8 mouse cellular contexts compared by ENCODE assay signal in the genomic region with DNA sequence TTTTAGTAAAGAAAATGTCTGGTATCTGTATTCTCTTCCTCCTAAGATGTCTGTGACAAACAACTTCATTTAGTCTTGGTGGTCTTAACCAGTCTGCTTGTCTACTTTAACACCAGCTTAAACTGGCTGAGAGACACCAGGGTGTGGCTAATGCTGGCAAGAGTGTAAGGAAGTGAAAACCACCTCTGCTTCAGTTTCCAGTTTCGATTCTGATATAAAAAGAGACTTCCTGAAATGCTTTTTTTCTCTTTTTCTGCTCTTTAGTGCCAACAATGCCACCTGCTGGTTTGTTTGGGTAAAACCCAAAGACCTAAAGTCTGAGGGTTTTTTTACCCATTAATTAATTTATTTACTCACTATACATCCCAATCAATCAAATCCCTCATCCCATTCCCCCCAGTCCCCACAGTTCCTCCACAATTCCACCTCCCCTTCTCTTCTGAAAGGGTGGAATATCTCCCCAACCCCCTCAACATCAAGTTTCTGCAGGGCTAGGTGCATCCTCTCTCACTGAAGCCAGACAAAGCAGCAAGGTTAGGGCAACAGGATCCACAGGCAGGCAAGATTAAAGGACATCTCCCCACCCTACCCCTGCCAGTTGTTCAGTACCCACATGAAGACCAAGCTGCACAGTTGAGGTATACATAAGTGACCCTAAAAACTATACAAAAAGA. TPM values are rescaled to one million over a fixed set of nuclear protein-coding genes. Genes with fewer than 3 reads are reported as not detected.
DNase-seq lines count a peak whose midpoint lies in the region; ATAC-seq lines count a peak whose summit lies in the region.
"Not testable (repeated sequence)": the region's sequence is repeated elsewhere in the genome, so short reads cannot be mapped to it uniquely, and the experiment has no call there.

No protein-coding gene starts in this region.

- not testable (repeated sequence) for H3K4me1 ChIP-seq in heart, embryonic 15.5 days (replicated peaks)

- H3K36me3 ChIP-seq in heart, embryonic 15.5 days; macrophage (ENCODE audit: inconsistent target): not testable (repeated sequence)

- intact Hi-C loops in left cerebral cortex, postnatal 14 days (cut with DNase I) = not testable (repeated sequence)

- peak; percentile 55; the same call in 1 of the 2 replicates for ATAC-seq in erythroblast, adult 5-6 weeks (replicated peaks; ENCODE audit: low FRiP score, poor library complexity, severe bottlenecking)
- ATAC-seq in heart, embryonic 15.5 days (replicated peaks; ENCODE audit: insufficient number of reproducible peaks, insufficient read depth, low FRiP score, low read depth) = not testable (repeated sequence)

- 0 out of 2 replicates have a peak overlapping the region, but pooled peaks have one; percentile 21 for H3K4me3 ChIP-seq in heart, embryonic 15.5 days
- peak overlapping the region; percentile 49 for H3K4me3 ChIP-seq in macrophage (ENCODE audit: inconsistent target)

- peaks cover 44% of the 10 kb centered on the region for H3K79me2 ChIP-seq in macrophage (ENCODE audit: inconsistent target)

- peak; percentile 23 to 80 for DNase-seq in adrenal gland, adult (ENCODE audit: inconsistent age in 2 of 2, low spot score in 1 of 2)
- DNase-seq in kidney, adult 18-20 months = peak; percentile 51
- peak; percentile 35 to 52 for DNase-seq in left cerebral cortex, postnatal 14 days (ENCODE audit: low spot score in 2 of 2)
- DNase-seq in right cerebral cortex, postnatal 14 days = peak; percentile 22
- DNase-seq in urinary bladder, adult 18-20 months (ENCODE audit: low spot score in 2 of 2) = peak; percentile 13 to 16

- not testable (repeated sequence) for H3K9me3 ChIP-seq in heart, embryonic 15.5 days (replicated peaks)

- H3K4me2 ChIP-seq in heart, embryonic 15.5 days = peak overlapping the region; percentile 41; the same call in 1 of the 2 replicates

- WGBS in heart, embryonic 15.5 days = 17% methylated on average over 1 of the region's 1 CpGs
- 0% methylated on average over 1 of the region's 1 CpGs for WGBS in macrophage (ENCODE audit: missing documents)

- not testable (repeated sequence) for H3K27me3 ChIP-seq in heart, embryonic 15.5 days

- H3K9ac ChIP-seq in heart, embryonic 15.5 days = not testable (repeated sequence)

- not testable (repeated sequence) for H3K27ac ChIP-seq in heart, embryonic 15.5 days
- peak overlapping the region; percentile 76 for H3K27ac ChIP-seq in macrophage

RNA-seq across cellular contexts. Expression of gene Samd9l, which starts 53.3 kb away (rescaled TPM):
- 25.1 and 38.0 TPM in 2 replicates for total RNA-seq in erythroblast, adult 5-6 weeks (2015; ENCODE audit: low replicate concordance)
- total RNA-seq in erythroblast, adult 5-6 weeks (2017; ENCODE audit: low replicate concordance) = 27.3 and 42.0 TPM in 2 replicates
- polyA plus RNA-seq in heart, embryonic 15.5 days (2015; fragmentation: Nextera tagmentation; extraction: Ambion mirVana) = 2.6 and 3.0 TPM in 2 replicates
- total RNA-seq in left cerebral cortex, postnatal 14 days (2021) = 1 to 10 TPM; 4.9 to 5.4 TPM
- 100 to 1,000 TPM; 161 to 866 (median 437) TPM for total RNA-seq in macrophage (2018; cell fraction: chromatin; rRNA removed)
- 100 to 1,000 TPM in 14 of 26 experiments, 10 to 100 TPM in 12; 75.7 to 277 (median 176) TPM for total RNA-seq in macrophage (2018; cell fraction: cytosol; rRNA removed)
- 100 to 1,000 TPM; 134 to 758 (median 523) TPM for total RNA-seq in macrophage (2018; cell fraction: nucleus; rRNA removed)
- polyA plus RNA-seq in macrophage (2018) = 57.6 to 104 TPM (median 80.6 TPM) in 3 replicates

Comparison
In these comparisons a context has a peak if more than half of its experiments do, and no peak if none do; other contexts are left out.
1. RNA of gene Samd9l, which starts 53.3 kb away (total RNA-seq): 25.1 to 42.0 TPM in erythroblast, adult 5-6 weeks; 4.9 to 5.4 TPM in left cerebral cortex, postnatal 14 days; every median in the first group is over 4 times any median in the second.
2. Peak in every context shown above with its lines, with median percentiles within 50 percentile points of each other: DNase-seq.